Comparison of ENCODE assay signal across 8 mouse cellular contexts in the genomic region with DNA sequence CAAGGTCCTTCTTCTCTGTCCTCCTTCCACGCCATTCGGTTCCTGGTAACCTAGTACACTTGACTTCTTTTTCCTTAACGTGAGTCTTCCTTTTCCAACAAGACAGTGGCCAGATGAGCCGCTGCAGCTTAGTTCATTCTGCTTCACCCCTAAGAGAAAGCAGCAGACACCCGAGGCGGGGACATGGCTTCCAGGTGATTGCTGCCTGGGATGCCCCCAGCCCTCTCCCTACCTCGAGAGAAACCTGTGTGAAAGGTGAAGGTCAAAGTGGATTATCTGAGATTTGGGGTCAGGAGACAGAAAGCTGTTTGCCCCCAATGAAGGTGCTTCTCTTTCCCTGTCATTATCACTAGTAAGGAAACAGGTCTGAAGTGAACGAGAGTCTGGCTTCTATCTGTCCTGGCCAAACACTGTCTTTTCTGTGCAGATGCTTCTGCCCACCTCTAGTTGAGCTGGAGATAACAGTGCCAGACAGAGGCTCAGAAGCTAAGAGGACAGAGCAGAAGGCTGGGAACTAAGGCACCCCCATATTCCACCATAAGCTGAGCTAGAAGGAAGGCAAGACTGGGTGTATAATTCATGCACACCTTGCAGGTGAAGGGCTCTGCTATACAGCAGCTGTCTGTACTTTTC. TPM values are rescaled to one million over a fixed set of nuclear protein-coding genes. Genes with fewer than 3 reads are reported as not detected.
A peak's percentile ranks its signal among the peaks of the same experiment; 100 is the strongest.
DNase-seq lines count a peak whose midpoint lies in the region; ATAC-seq lines count a peak whose summit lies in the region.

No protein-coding gene starts in this region.

- peaks cover 5% of the 10 kb centered on the region; the same call in 1 of the 2 replicates for H3K36me3 ChIP-seq in lung, embryonic 15.5 days
- H3K36me3 ChIP-seq in forebrain, embryonic 15.5 days = peaks cover 24% of the 10 kb centered on the region
- H3K36me3 ChIP-seq in limb, embryonic 13.5 days = peaks cover 39% of the 10 kb centered on the region
- H3K36me3 ChIP-seq in neural tube, embryonic 15.5 days = peaks cover 31% of the 10 kb centered on the region

- DNase-seq in lung, postnatal 4 days = no peak
- DNase-seq in ovary, adult 18-20 months (ENCODE audit: low spot score) = no peak
- DNase-seq in gastrocnemius, postnatal 4 days (ENCODE audit: low spot score in 2 of 2) = no peak
- no peak for DNase-seq in T-cell, adult 2 months (ENCODE audit: low spot score)

- H3K27me3 ChIP-seq in lung, embryonic 15.5 days = peaks cover 12% of the 10 kb centered on the region
- no peaks in the 10 kb centered on the region for H3K27me3 ChIP-seq in forebrain, embryonic 15.5 days
- H3K27me3 ChIP-seq in limb, embryonic 13.5 days = peaks cover 7% of the 10 kb centered on the region
- 0 out of 2 replicates have a peak, but pooled peaks cover 7% of the 10 kb centered on the region for H3K27me3 ChIP-seq in neural tube, embryonic 15.5 days (replicated peaks)

- H3K4me2 ChIP-seq in lung, embryonic 15.5 days = peak overlapping the region; percentile 53
- peak overlapping the region; percentile 48 for H3K4me2 ChIP-seq in forebrain, embryonic 15.5 days (replicated peaks)
- H3K4me2 ChIP-seq in limb, embryonic 13.5 days (replicated peaks) = peak overlapping the region; percentile 64
- peak overlapping the region; percentile 64 for H3K4me2 ChIP-seq in neural tube, embryonic 15.5 days

- H3K4me3 ChIP-seq in lung, embryonic 15.5 days = peak overlapping the region; percentile 31; the same call in 1 of the 2 replicates
- peak overlapping the region; percentile 33; the same call in 1 of the 2 replicates for H3K4me3 ChIP-seq in forebrain, embryonic 15.5 days
- H3K4me3 ChIP-seq in limb, embryonic 13.5 days = peak overlapping the region; percentile 36
- peak overlapping the region; percentile 35 for H3K4me3 ChIP-seq in neural tube, embryonic 15.5 days (replicated peaks)

- H3K27ac ChIP-seq in lung, embryonic 15.5 days = no peak overlapping the region
- H3K27ac ChIP-seq in forebrain, embryonic 15.5 days (replicated peaks) = no peak overlapping the region
- no peak overlapping the region for H3K27ac ChIP-seq in limb, embryonic 13.5 days
- peak overlapping the region; percentile 54; the same call in 1 of the 2 replicates for H3K27ac ChIP-seq in neural tube, embryonic 15.5 days (replicated peaks)

- H3K9me3 ChIP-seq in lung, embryonic 15.5 days = no peaks in the 10 kb centered on the region
- H3K9me3 ChIP-seq in forebrain, embryonic 15.5 days = no peaks in the 10 kb centered on the region
- no peaks in the 10 kb centered on the region for H3K9me3 ChIP-seq in limb, embryonic 13.5 days
- no peaks in the 10 kb centered on the region for H3K9me3 ChIP-seq in neural tube, embryonic 15.5 days (replicated peaks)

- H3K9ac ChIP-seq in lung, embryonic 15.5 days = no peak overlapping the region
- H3K9ac ChIP-seq in forebrain, embryonic 15.5 days (replicated peaks) = 0 out of 2 replicates have a peak overlapping the region, but pooled peaks have one; percentile 29
- H3K9ac ChIP-seq in limb, embryonic 13.5 days = 0 out of 2 replicates have a peak overlapping the region, but pooled peaks have one; percentile 8
- peak overlapping the region; percentile 37; the same call in 1 of the 2 replicates for H3K9ac ChIP-seq in neural tube, embryonic 15.5 days (replicated peaks)

- no peak for ATAC-seq in lung, embryonic 15.5 days (ENCODE audit: borderline replicate concordance, extremely low read depth, low FRiP score, low TSS enrichment)
- no peak for ATAC-seq in forebrain, embryonic 15.5 days (replicated peaks)
- no peak for ATAC-seq in limb, embryonic 13.5 days (ENCODE audit: low FRiP score, low read depth)
- peak; percentile 9; the same call in 1 of the 2 replicates for ATAC-seq in neural tube, embryonic 15.5 days (ENCODE audit: low FRiP score)

- WGBS in lung, embryonic 15.5 days = 31% methylated on average over 8 of the region's 8 CpGs
- 46% methylated on average over 8 of the region's 8 CpGs for WGBS in forebrain, embryonic 15.5 days
- WGBS in limb, embryonic 13.5 days = 44% methylated on average over 8 of the region's 8 CpGs
- 38% methylated on average over 8 of the region's 8 CpGs for WGBS in neural tube, embryonic 15.5 days

- peaks cover 4% of the 10 kb centered on the region for H3K4me1 ChIP-seq in lung, embryonic 15.5 days
- peaks cover 10% of the 10 kb centered on the region for H3K4me1 ChIP-seq in forebrain, embryonic 15.5 days
- H3K4me1 ChIP-seq in limb, embryonic 13.5 days = peaks cover 12% of the 10 kb centered on the region; the same call in 1 of the 2 replicates
- H3K4me1 ChIP-seq in neural tube, embryonic 15.5 days = peaks cover 22% of the 10 kb centered on the region

RNA-seq across cellular contexts. Expression of a gene that starts 16.8 kb away (rescaled TPM):
- 48.0 and 51.8 TPM in 2 replicates for polyA plus RNA-seq in lung, embryonic 15.5 days (2015; fragmentation: Nextera tagmentation; extraction: Ambion mirVana)
- 54.5 and 57.3 TPM in 2 replicates for polyA plus RNA-seq in forebrain, embryonic 15.5 days (2015; fragmentation: Nextera tagmentation; extraction: Ambion mirVana)
- polyA plus RNA-seq in limb, embryonic 13.5 days (2015; fragmentation: Nextera tagmentation; extraction: Ambion mirVana) = 49.9 and 51.7 TPM in 2 replicates
- 84.1 and 84.2 TPM in 2 replicates for polyA plus RNA-seq in neural tube, embryonic 15.5 days (2015; fragmentation: Nextera tagmentation; extraction: Ambion mirVana)
- 10 to 100 TPM; 25.3 to 29.8 TPM for total RNA-seq in gastrocnemius, postnatal 4 days (2021)

RNA-seq across cellular contexts. Expression of a gene that starts 20.0 kb away (rescaled TPM):
- polyA plus RNA-seq in lung, embryonic 15.5 days (2015; fragmentation: Nextera tagmentation; extraction: Ambion mirVana) = 0.78 and 0.87 TPM in 2 replicates
- 4.5 and 4.7 TPM in 2 replicates for polyA plus RNA-seq in forebrain, embryonic 15.5 days (2015; fragmentation: Nextera tagmentation; extraction: Ambion mirVana)
- polyA plus RNA-seq in limb, embryonic 13.5 days (2015; fragmentation: Nextera tagmentation; extraction: Ambion mirVana) = 0.90 and 1.3 TPM in 2 replicates
- 12.6 and 13.9 TPM in 2 replicates for polyA plus RNA-seq in neural tube, embryonic 15.5 days (2015; fragmentation: Nextera tagmentation; extraction: Ambion mirVana)
- total RNA-seq in gastrocnemius, postnatal 4 days (2021) = 1 to 10 TPM; 1.0 to 1.4 TPM

RNA-seq across cellular contexts. Expression of a gene that starts 34.5 kb away (rescaled TPM):
- polyA plus RNA-seq in lung, embryonic 15.5 days (2015; fragmentation: Nextera tagmentation; extraction: Ambion mirVana) = 32.8 and 35.0 TPM in 2 replicates
- 41.4 and 41.6 TPM in 2 replicates for polyA plus RNA-seq in forebrain, embryonic 15.5 days (2015; fragmentation: Nextera tagmentation; extraction: Ambion mirVana)
- 46.6 and 52.3 TPM in 2 replicates for polyA plus RNA-seq in limb, embryonic 13.5 days (2015; fragmentation: Nextera tagmentation; extraction: Ambion mirVana)
- 38.2 and 41.1 TPM in 2 replicates for polyA plus RNA-seq in neural tube, embryonic 15.5 days (2015; fragmentation: Nextera tagmentation; extraction: Ambion mirVana)
- total RNA-seq in gastrocnemius, postnatal 4 days (2021) = 10 to 100 TPM; 20.6 to 21.7 TPM
